ENCODE assay signal across 8 mouse cellular contexts in the genomic region with DNA sequence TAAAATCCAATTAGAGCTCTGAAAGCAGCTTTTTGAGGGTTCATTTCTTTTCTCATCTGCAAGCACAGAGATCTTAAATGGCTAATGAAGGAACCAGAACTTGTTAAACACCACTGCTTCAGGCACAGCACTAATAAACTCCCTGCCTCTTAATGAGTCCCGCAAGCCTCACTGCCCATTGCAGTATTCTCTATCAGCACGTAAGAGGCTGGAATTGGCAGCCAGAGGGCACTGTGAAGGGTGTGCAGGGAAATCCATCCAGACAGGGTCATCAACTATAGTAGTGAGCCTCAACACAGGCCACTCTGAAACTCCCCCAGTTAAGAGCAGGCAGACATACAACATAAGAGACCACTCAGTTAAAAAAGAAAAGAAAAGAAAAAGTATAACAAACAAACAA. TPM values are rescaled to one million over a fixed set of nuclear protein-coding genes. Genes with fewer than 3 reads are reported as not detected.
DNase-seq lines count a peak whose midpoint lies in the region; ATAC-seq and TF ChIP-seq lines count a peak whose summit lies in the region.

No protein-coding gene starts in this region.

- H3K27ac ChIP-seq in heart, adult 2 months: peak overlapping the region; percentile 91
- no peak overlapping the region for H3K27ac ChIP-seq in forebrain, embryonic 12.5 days
- no peak overlapping the region for H3K27ac ChIP-seq in liver, embryonic 14.5 days

- no peak overlapping the region for H3K9ac ChIP-seq in heart, adult 2 months (ENCODE audit: low read depth, low read length)
- no peak overlapping the region for H3K9ac ChIP-seq in forebrain, embryonic 12.5 days
- no peak overlapping the region for H3K9ac ChIP-seq in liver, embryonic 14.5 days (replicated peaks)

- H3K4me3 ChIP-seq in heart, adult 2 months: peak overlapping the region; percentile 74; the same call in 1 of the 2 replicates
- no peak overlapping the region for H3K4me3 ChIP-seq in forebrain, embryonic 12.5 days (replicated peaks)
- no peak overlapping the region for H3K4me3 ChIP-seq in liver, embryonic 14.5 days (ENCODE audit: insufficient read depth in 1 of 2, low read depth in 2 of 2, low read length in 2 of 2)

- H3K27me3 ChIP-seq in heart, adult 2 months (ENCODE audit: control insufficient read depth, insufficient read depth, low read length): no peaks in the 10 kb centered on the region
- peaks cover 60% of the 10 kb centered on the region for H3K27me3 ChIP-seq in forebrain, embryonic 12.5 days
- no peaks in the 10 kb centered on the region for H3K27me3 ChIP-seq in liver, embryonic 14.5 days (ENCODE audit: control insufficient read depth, insufficient read depth, low read length)

- peaks cover 9% of the 10 kb centered on the region for H3K4me1 ChIP-seq in heart, adult 2 months (ENCODE audit: control insufficient read depth, insufficient read depth, low read length)
- H3K4me1 ChIP-seq in forebrain, embryonic 12.5 days: peaks cover 18% of the 10 kb centered on the region
- H3K4me1 ChIP-seq in liver, embryonic 14.5 days (replicated peaks; ENCODE audit: control insufficient read depth in 2 of 2, insufficient read depth in 2 of 2, low read length in 1 of 2): peaks cover 0 to 4% of the 10 kb centered on the region in 2 experiments; a peak in 1 of 4 replicates

- H3K4me2 ChIP-seq in forebrain, embryonic 12.5 days: peak overlapping the region; percentile 89; the same call in 1 of the 2 replicates
- H3K4me2 ChIP-seq in liver, embryonic 14.5 days (ENCODE audit: low read depth): peak overlapping the region; percentile 71

- TF ChIP-seq CTCF in heart, adult 2 months (IDR thresholded peaks at IDR 0.05): peak; percentile 59
- TF ChIP-seq CTCF in liver, embryonic 14.5 days (IDR thresholded peaks at IDR 0.05; ENCODE audit: low read depth): peak; percentile 57

- TF ChIP-seq POLR2A in heart, adult 2 months (IDR thresholded peaks at IDR 0.05; ENCODE audit: insufficient read depth, low read depth, low read length): no peak

- H3K36me3 ChIP-seq in heart, adult 2 months (ENCODE audit: control insufficient read depth, insufficient read depth, low read length): no peaks in the 10 kb centered on the region
- H3K36me3 ChIP-seq in forebrain, embryonic 12.5 days (replicated peaks): no peaks in the 10 kb centered on the region
- H3K36me3 ChIP-seq in liver, embryonic 14.5 days (replicated peaks; ENCODE audit: control insufficient read depth, insufficient read depth, low read depth): no peaks in the 10 kb centered on the region

- no peak; the same call in 1 of the 2 replicates for ATAC-seq in forebrain, embryonic 12.5 days (ENCODE audit: low FRiP score)
- no peak for ATAC-seq in liver, embryonic 14.5 days (ENCODE audit: insufficient read depth)
- no peak for ATAC-seq in granulocyte monocyte progenitor cell, adult 5-6 weeks (replicated peaks; ENCODE audit: poor library complexity, severe bottlenecking)

- WGBS in heart, adult 2 months: 41% methylated on average over 2 of the region's 2 CpGs
- 7% methylated on average over 2 of the region's 2 CpGs for WGBS in forebrain, embryonic 12.5 days
- WGBS in liver, embryonic 14.5 days (ENCODE audit: insufficient replicate concordance): 34% methylated on average over 2 of the region's 2 CpGs

- peaks cover 4% of the 10 kb centered on the region; the same call in 1 of the 2 replicates for H3K79me2 ChIP-seq in heart, adult 2 months (replicated peaks; ENCODE audit: control insufficient read depth, insufficient read depth, low read length)

- TF ChIP-seq EP300 in heart, adult 2 months (IDR thresholded peaks at IDR 0.05; ENCODE audit: insufficient read depth, low read depth, low read length): 0 out of 2 replicates have a peak, but pooled peaks have one; percentile 27
- no peak for TF ChIP-seq EP300 in liver, embryonic 14.5 days (IDR thresholded peaks at IDR 0.05; ENCODE audit: low read depth)

- intact Hi-C loops in heart, adult 2 months (cut with DNase I): no loop called here
- intact Hi-C loops in heart, postnatal 36 days (cut with DNase I): no loop called here

- no peaks in the 10 kb centered on the region for H3K9me3 ChIP-seq in forebrain, embryonic 12.5 days
- no peaks in the 10 kb centered on the region for H3K9me3 ChIP-seq in liver, embryonic 14.5 days (ENCODE audit: control insufficient read depth, low read length)

- DNase-seq in heart, adult 2 months: no peak
- no peak for DNase-seq in heart, postnatal 36 days
- DNase-seq in MN1 (ENCODE audit: low spot score): peak; percentile 71
- DNase-seq in liver, embryonic 14.5 days (ENCODE audit: low read depth in 3 of 3, low spot score in 3 of 3): no peak
- DNase-seq in layer of hippocampus, adult 18-20 months (ENCODE audit: low spot score in 2 of 2): no peak
- DNase-seq in yolk sac, embryonic 10.5 days (ENCODE audit: low spot score): no peak

RNA-seq across cellular contexts. Expression of a gene that starts 1.7 kb away (rescaled TPM):
- total RNA-seq in heart, adult 2 months (2021): 10 to 100 TPM; 22.3 to 26.0 TPM
- polyA plus RNA-seq in heart, adult 2 months (2012; rRNA removed): 19.0 and 20.3 TPM in 2 replicates
- 10 to 100 TPM; 27.0 to 45.2 TPM for total RNA-seq in heart, postnatal 36 days (2021)
- polyA plus RNA-seq in forebrain, embryonic 12.5 days (2016; fragmentation: Nextera tagmentation; extraction: Ambion mirVana): 12.1 and 12.6 TPM in 2 replicates
- polyA plus RNA-seq in liver, embryonic 14.5 days (2012; rRNA removed): 3.3 and 4.8 TPM in 2 replicates
- polyA plus RNA-seq in liver, embryonic 14.5 days (2014; fragmentation: Nextera tagmentation; extraction: Ambion mirVana): 7.8 and 9.8 TPM in 2 replicates
- 10 to 100 TPM; 31.4 to 34.2 TPM for total RNA-seq in layer of hippocampus, adult 18-20 months (2021)
- 1.6 and 5.8 TPM in 2 replicates for total RNA-seq in granulocyte monocyte progenitor cell, adult 5-6 weeks (2014; fragmentation: Nextera tagmentation)
- total RNA-seq in granulocyte monocyte progenitor cell, adult 5-6 weeks (2017): 3.9 and 5.2 TPM in 2 replicates

RNA-seq across cellular contexts. Expression of a gene that starts 34.5 kb away (rescaled TPM):
- total RNA-seq in heart, adult 2 months (2021): 10 to 100 TPM; 85.9 to 93.3 TPM
- polyA plus RNA-seq in heart, adult 2 months (2012; rRNA removed): 106 and 107 TPM in 2 replicates
- 10 to 100 TPM; 87.7 to 90.5 TPM for total RNA-seq in heart, postnatal 36 days (2021)
- polyA plus RNA-seq in forebrain, embryonic 12.5 days (2016; fragmentation: Nextera tagmentation; extraction: Ambion mirVana): 39.4 and 41.0 TPM in 2 replicates
- polyA plus RNA-seq in liver, embryonic 14.5 days (2012; rRNA removed): 7.2 and 8.6 TPM in 2 replicates
- polyA plus RNA-seq in liver, embryonic 14.5 days (2014; fragmentation: Nextera tagmentation; extraction: Ambion mirVana): 3.5 and 4.1 TPM in 2 replicates
- total RNA-seq in layer of hippocampus, adult 18-20 months (2021): 10 to 100 TPM; 68.1 to 73.2 TPM
- total RNA-seq in granulocyte monocyte progenitor cell, adult 5-6 weeks (2014; fragmentation: Nextera tagmentation): 14.0 and 17.6 TPM in 2 replicates
- total RNA-seq in granulocyte monocyte progenitor cell, adult 5-6 weeks (2017): 7.1 and 7.5 TPM in 2 replicates
